Mouse (Mus musculus) layer of hippocampus, adult 9-11 months (tissue): ENCODE measurements around the gene Ndc1.
A peak's percentile ranks its signal among the peaks of the same experiment; 100 is the strongest.

ENCODE experiments used
- DNase-seq: peaks from one replicate; pipeline ENCODE4 v3.0.0; 2022

Gene Ndc1

GRCm38 (mm10) chr4:107443621-107444020, 76.0 kb downstream of the Ndc1 start:
- no peak for DNase-seq

GRCm38 (mm10) chr4:107448481-107448880, 80.9 kb downstream of the Ndc1 start:
- no peak for DNase-seq

- DNase-seq = no peak
Measured at GRCm38 (mm10) chr4:107449519-107449918, 81.9 kb downstream of the Ndc1 start.

- DNase-seq = no peak
Measured at GRCm38 (mm10) chr4:107452266-107453015, 84.9 kb downstream of the Ndc1 start.

GRCm38 (mm10) chr4:107453141-107453984, 85.8 kb downstream of the Ndc1 start:
- peak; percentile 84 for DNase-seq

GRCm38 (mm10) chr4:107457602-107458001, 90.0 kb downstream of the Ndc1 start:
- no peak for DNase-seq

GRCm38 (mm10) chr4:107458907-107459306, 91.3 kb downstream of the Ndc1 start:
- DNase-seq = no peak

- DNase-seq = no peak
Measured at GRCm38 (mm10) chr4:107459461-107459860, 91.9 kb downstream of the Ndc1 start.

GRCm38 (mm10) chr4:107460468-107460867, 92.9 kb downstream of the Ndc1 start:
- DNase-seq = no peak
